Mouse (Mus musculus) embryo, embryonic 11 days (tissue): ENCODE results near the gene Vasn.
"Not testable (repeated sequence)": the region's sequence is repeated elsewhere in the genome, so short reads cannot be mapped to it uniquely, and the experiment has no call there.

Source experiments
- DNase-seq: peaks from one replicate; pipeline ENCODE4 v3.0.0-alpha.2; 2015

Vasn gene

DNA sequence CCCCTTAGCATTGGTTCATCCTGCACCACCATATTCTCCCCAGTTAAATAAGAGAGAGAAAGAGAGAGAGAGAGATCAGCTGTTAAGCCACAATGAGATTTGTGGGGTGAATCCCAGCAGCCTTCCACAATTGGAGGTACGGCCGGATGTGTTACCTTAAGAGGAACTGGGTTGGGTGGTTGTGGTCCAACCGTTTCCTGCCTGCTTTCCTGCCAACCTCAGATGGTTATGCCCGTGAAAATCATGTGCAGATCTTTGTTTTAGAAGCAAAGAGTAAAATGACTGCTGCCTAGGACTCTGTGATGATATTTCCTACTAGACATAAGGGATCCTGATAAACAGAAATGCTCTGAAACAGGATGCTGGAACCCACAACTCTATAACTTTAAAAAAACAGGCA lies 34.4 kb downstream of the Vasn start:
- DNase-seq: no peak

DNA sequence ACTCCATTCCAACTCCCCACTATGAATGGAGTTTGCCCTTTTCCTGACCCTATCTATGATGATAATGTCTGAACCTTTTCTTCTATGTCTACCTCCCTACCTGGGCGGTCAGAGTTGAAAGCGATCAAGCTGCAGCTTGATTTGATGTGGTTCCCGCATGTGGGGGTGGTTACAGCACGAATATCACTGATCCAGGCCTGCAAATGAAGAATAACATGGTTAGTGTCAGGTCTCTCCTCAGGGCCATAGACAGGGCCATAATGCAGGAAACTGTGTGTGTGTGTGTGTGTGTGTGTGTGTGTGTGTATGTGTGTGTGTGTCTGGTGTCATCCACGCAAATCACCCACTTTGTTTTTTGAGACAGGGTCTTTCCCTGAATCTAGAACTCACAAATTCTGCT lies 37.1 kb downstream of the Vasn start:
- DNase-seq: no peak

DNA sequence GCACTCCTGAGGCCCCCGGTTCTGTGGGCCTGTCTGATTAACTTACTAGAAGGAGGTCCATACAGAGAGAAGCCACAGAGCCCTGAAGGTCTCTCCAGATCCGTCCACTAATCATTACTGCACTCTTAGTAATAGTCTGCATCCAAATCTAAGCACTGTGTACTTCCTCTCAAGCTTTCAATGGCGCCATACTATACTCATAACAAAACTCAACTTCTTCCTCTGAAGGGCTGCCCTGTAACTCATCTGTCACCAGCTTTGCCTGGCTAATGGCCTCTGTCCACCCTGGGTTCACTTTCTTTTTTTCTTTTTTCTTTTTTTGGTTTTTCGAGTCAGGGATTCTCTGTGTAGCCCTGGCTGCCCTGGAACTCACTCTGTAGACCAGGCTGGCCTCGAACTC lies 38.3 kb downstream of the Vasn start:
- DNase-seq: no peak

DNA sequence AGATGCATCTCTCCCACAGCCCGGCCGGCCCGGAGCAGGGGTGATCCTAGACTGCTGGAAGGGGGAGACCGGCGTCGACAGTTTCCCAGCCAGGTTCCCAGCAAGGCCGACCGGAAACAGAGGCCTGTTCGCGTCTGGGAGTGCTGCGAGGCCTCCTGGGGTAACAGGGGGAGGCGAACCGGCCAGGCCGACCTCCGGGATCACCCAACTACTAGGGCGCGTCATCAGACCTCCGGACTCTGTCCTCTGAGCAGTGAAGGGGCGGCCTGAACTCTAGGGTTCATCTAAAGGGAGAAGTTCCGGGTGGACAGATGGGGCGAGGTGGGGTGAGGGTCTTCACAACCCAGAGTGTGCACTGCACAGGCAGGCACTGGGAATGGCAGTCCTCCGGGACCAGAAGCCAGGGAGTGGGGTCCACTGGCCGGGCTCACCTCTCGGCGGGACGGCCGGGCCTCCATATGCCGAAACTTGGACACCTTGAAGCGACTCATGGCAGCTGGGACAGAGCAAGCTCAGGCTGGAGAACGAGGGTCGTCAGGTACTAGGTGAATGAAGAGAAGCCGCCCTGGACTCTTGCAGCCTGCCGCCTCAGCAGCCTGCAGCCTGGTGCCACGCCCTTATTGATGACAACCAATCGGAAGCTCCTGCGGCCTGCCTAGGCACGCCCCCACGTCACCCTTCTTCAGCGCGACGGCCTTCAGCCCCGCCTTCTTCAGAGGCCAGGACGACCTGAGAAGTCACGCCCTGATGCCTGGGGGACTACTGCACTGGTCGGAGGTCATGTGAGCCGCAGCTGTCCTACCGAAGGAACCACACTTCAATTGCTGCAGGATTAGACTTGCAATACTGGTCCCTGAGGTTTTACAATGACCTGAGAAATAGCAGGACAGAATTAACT lies 39.6 kb downstream of the Vasn start, which contains the start of gene Coro7:
Gene Coro7 (minus strand): TSS at position 657 of the 898 bp plus-strand sequence.
- peak; percentile 97 for DNase-seq

DNA sequence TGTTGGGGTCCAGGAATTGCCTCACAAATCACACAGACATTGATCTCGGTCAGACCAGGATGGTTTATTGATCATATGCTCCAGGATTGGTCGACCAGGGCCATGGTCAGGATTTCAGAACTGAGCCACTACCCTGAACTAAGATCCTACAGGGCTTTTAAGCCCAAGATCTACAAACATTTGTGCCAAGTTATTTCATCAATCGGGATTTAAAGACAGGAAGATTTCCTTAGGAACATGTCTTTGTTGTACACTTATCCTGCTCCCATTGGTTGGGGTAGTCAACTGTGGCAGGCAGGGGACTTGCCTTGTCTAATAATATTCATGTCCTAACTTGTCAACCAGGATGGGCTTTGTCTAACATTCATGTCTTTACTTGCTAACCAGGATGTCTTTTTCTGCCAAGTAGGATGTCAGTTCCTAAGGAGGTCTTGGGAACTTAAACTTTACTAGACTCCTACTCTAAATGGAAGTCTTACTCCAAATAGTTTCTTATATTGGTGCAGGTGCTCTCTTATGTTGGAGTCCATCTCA lies 41.2 kb downstream of the Vasn start:
- not testable (repeated sequence) for DNase-seq

DNA sequence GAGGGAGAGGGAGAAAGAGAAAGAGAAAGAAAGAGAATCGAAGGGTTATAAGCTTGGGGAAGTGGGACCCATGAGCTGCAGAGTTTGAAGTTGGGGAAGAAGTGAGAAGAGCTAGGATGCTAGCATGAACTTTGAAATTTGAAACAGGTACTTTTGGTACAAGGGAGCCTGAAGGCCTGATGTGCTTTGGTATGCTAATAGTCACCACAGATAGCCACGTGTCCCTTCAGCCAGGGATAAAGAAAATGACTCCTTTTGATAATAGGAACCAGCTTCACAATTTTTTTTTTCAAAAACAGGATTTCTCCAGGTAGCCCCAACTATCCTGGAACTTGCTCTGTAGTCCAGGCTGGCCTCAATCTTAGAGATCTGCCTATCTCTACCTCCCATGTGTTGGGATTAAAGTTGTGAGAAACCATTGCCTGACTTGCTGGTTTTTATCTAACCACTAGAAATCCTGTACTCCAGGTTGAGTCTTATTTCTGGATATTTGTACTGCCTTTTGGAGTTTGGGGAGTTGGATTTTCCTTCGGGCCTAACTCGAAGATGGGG lies 43.0 kb downstream of the Vasn start:
- no peak for DNase-seq

DNA sequence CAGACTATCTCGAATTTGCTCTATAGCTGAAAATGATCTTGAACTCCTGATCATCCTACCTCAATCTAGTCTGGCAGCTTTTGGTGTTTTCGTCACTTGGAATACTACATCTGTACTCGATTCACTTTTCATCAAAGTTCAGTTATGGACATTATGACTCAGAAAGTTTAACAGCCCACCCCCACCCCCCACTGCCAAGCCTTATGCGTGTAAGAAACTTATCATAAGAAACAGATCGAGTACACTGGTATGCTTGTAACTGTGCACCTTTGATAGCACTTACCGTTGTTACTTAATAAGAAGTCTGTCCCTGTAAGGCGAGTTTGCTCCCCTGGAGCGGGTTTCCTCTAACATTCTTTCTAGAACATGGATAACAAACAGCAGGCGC lies 43.4 kb downstream of the Vasn start:
- no peak for DNase-seq

DNA sequence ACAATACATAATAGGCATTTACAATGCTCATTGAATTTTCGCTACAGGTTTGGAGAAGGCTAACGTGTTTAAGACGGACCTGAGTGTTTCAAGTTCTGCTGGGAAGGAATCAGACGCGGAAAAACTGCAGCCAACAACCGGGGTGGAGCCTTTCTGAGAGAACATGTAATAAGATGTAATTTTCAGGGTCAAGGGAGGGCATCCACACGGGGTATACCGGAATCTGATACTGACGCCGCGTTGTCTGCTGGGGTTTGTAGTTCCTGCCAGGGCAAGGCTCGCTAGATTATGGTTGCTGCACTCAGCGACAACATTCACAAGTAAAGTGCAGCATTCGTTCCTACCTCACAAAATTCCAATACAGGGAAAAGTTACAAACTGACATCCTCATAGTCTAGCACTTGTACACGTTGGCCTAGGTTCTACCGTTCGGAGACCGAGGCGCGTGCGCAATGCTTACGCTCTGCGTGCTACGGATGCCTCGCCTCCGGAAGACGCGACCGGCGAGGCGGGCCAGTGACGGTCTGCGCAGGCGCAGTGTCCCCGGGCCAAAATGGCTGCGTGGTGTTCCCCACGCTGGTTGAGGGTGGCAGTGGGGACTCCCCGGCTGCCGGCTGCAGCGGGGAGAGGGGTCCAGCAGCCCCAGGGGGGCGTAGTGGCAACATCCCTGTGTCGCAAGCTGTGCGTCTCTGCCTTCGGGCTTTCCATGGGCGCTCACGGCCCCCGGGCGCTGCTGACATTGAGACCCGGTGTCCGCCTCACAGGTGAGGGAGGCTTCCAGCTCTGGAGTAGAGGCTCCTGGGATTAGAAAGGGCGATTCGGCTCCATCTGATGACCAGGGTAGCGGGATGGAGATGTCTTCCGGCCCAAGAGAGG lies 44.1 kb downstream of the Vasn start:
- DNase-seq: peak; percentile 98

DNA sequence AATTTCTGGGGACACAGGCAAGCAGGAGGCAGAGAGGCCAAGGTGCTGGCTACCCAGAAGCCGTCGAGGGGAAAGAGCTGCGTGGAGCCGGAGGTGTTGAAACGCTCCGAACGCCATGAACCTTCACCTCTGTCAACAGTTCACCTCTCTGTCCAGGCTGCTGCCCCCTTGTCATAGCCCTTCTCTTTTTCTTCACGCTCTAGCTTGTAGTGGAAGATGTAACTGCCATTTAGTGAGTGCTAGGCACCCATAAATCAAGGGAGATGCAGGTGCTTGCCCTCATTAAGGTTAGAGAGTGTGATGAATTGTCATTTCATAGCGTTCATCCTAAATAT lies 44.7 kb downstream of the Vasn start:
- DNase-seq: no peak

DNA sequence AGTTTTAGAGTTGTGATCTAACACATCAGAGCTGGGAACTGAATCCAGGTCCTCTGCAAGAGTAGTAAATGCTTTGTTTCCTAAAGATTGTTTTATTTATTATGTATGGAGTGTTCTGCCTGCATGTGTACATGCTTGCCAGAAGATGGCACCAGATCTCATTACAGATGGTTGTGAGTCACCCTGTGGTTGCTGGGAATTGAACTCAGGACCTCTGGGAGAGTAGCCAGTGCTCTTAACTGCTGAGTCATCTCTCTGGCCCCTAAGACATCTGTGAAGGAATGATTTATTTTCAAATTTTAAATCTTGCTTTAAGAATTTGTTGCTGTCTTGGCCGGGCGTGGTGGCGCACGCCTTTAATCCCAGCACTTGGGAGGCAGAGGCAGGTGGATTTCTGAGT lies 49.6 kb downstream of the Vasn start:
- not testable (repeated sequence) for DNase-seq
